Mouse (Mus musculus) urinary bladder, adult 2 months (tissue): ENCODE measurements around the gene Fgfr2. TPM values are rescaled to one million over a fixed set of nuclear protein-coding genes. Genes with fewer than 3 reads are reported as not detected.

ENCODE experiments used
- DNase-seq: peaks from one replicate; pipeline ENCODE4 v3.0.0; 2022; ENCODE audit warnings: low spot score
- polyA plus RNA-seq: library from polyadenylated mRNA; depleted of rRNA; stranded (reverse); fragments of >200 nt; gene quantifications from 2 replicates; pipeline ENCODE4 v1.2.3, GENCODE M21; 2012

Fgfr2 gene
- polyA plus RNA-seq, 1 experiment = 80.2 TPM

DNA sequence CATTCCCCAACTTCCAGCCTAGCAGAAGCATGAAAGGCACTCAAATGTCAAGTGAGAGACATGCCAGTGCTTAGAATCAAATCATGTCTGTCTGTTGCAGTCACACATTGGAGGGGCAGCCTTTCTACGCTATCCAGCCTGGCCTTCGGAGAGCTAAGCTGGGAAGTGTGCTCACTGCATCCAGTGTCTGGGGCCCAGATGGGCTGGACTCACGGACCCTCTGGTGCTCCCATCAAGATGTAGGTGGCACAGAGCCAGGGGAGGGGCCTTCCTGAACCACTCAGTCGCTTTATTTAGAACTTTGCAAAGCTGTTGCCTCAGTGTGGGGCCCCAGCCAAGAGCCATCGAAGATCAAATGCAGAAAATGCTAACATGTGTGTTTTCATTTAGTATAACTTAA lies 2135.0 kb downstream of the Fgfr2 start:
- DNase-seq = no peak

DNA sequence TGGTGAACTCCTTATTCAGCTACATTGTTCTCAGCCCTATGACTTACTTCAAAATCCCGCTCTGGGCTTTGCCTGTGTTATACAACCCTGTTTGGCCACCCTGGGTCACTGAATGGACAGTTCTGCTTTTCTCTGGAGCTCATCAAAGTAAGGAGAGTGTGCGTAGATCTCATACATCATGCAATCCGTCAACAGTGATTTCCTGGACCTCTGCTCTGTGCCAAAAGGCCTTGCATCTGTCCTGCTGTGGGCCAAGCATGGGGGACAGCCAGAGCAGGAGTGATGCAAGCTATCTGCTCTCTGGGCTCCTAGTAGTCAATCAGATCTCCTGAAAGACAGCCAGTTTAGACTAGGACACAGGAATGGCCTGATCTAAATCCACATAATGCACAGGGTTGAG lies 2137.4 kb downstream of the Fgfr2 start:
- no peak for DNase-seq

DNA sequence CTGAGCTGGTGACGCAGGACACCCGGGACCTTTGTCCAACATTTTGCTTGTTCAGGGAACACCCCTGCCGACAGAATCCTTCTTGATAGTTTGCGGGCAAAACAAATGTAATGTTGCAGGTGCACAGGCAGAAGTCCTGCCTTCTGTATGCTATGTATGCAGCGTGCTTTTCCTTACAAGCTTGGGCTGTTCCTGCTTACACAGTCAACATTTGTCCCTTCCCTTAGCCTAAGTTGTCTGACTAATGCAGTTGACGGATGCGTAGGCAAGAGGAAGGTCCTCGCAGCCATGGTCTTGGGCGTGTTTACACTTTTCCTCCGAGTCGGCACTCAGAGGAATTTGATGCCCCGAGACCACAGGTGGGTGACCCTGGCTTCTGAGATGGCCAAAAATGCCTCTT lies 2138.0 kb downstream of the Fgfr2 start:
- DNase-seq = no peak

- no peak for DNase-seq
These were observed 2138.9 kb downstream of the Fgfr2 start for GRCm38 (mm10) chr7:130984294-130984693.

- DNase-seq = no peak
These were observed 2140.3 kb downstream of the Fgfr2 start for GRCm38 (mm10) chr7:130982881-130983280.

GRCm38 (mm10) chr7:130982371-130982770 lies 2140.8 kb downstream of the Fgfr2 start:
- no peak for DNase-seq

GRCm38 (mm10) chr7:130980130-130980529 lies 2143.0 kb downstream of the Fgfr2 start:
- DNase-seq = no peak

GRCm38 (mm10) chr7:130978545-130978944 lies 2144.6 kb downstream of the Fgfr2 start:
- no peak for DNase-seq

GRCm38 (mm10) chr7:130977794-130978521 lies 2145.2 kb downstream of the Fgfr2 start:
- DNase-seq = peak; percentile 54

- no peak for DNase-seq
These were observed 2146.7 kb downstream of the Fgfr2 start for GRCm38 (mm10) chr7:130976305-130976935.

DNA sequence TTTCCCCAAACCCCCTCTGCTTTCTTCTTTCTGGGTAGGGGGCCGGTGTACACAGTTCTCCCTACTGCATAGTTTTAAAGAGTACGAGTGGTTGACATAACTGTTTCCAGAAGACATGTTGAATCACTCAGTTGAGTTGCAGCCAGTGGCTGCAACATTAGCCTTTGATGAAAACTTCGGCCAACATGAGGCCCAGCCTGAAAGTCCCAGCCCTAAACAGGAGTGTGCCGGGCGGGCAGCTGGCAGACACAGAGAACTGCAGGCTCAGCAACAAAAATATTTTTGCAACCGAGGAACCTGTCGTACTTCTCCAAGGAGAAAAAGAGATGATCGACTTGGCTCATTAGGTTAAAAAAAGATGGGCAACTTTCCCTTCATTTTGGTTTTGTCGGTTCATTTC lies 2150.4 kb downstream of the Fgfr2 start:
- DNase-seq = no peak

DNA sequence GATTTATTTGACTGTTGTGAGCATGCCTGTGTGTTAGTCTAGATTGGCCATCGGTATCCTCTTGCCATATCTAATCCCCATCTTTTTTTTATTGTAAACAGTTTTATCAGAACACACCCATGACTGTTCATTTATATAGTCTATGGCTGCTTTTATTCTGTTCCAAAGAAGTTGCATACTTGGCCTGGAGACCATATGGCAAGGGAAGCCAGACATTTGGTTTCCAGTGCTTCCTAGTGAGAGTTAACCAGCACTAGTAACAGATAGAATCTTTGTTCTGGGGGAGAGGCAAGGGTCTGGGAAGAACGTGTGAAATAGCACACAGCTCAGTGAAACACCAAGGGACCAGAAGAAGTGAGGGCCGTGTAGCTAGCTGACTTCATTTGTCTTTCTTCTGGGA lies 2153.6 kb downstream of the Fgfr2 start:
- no peak for DNase-seq

DNA sequence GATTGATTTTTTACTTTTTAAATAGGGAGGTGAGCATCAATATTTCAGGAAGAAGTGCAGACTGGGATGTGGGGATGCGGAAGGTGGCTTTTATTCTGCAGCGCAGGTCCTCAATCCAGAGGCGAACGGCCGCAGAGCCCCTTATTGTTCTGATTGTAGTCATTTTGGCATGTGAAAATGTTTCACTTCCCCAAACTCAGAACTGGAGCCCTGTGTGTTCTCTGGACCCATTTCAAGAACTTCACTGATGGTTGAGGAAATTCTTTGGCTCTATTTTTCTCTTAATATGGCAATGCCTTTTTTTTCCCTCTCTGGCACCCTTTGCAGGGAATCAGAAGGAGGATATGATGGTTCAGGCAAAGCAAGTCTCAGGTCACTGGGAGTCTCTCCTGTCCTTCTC lies 2154.1 kb downstream of the Fgfr2 start:
- no peak for DNase-seq

DNA sequence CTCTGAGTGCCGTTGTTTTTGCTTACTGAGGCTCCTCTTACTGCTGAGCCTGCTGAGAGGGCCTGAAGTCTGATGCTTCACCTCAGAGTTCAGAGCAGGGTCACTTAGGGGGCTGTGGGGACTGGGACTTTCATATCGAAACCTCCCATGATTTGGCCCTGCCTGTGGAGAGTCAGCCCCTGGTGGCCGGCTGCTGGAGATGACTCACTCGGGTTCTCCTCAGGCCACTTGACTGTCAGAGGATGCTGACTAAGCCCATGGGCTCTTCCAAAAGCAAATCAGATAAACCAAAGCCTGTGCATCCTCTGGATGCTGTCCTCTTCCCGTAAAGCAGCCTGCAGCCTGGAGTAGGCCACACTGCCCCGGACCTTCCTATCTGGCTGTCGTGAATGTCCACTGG lies 2154.6 kb downstream of the Fgfr2 start:
- no peak for DNase-seq

DNA sequence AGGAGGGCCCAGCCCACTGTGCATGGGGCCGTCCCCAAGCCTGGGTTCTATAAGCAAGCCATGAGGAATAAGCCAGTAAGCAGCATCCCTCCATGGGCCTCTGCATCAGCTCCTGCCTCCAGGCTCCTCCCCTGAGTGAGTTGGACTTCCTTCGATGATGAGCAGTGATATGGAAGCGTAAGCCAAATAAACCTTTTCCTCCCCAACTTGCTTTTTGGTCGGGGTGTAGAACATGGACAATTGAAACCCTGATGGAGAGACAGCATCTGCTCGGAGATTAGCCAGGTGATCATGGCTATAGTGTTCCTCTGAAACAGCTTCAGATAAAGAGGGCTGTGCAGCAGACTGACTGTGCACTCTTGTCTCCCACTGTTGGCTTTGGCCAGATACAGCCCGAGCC lies 2155.2 kb downstream of the Fgfr2 start:
- DNase-seq = no peak

- no peak for DNase-seq
These were observed 2156.3 kb downstream of the Fgfr2 start for GRCm38 (mm10) chr7:130966876-130967275.

- DNase-seq = no peak
These were observed 2156.7 kb downstream of the Fgfr2 start for GRCm38 (mm10) chr7:130966451-130966850.

- no peak for DNase-seq
These were observed 2157.2 kb downstream of the Fgfr2 start for GRCm38 (mm10) chr7:130965909-130966365.

DNA sequence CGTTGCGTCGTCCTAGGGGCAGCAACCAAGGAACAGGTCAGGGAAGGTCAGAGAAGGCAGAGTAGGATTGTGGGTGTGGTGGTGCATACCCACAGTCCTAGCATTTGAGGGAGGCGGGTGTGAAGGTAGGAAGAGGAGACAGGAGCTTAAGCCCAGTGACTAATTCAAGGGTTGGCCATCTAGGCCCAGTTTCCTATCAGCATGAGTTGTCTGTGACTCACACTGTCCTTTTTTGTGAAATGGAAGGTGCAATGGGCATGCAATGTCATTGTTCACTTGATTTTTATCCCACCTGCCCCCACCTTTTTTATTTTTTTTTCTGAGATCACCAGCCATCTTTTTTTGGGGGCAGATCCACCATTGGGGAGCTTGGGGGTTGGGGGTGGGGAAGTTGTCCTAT lies 2157.8 kb downstream of the Fgfr2 start:
- DNase-seq = no peak

GRCm38 (mm10) chr7:130964686-130965085 lies 2158.5 kb downstream of the Fgfr2 start:
- DNase-seq = no peak

DNA sequence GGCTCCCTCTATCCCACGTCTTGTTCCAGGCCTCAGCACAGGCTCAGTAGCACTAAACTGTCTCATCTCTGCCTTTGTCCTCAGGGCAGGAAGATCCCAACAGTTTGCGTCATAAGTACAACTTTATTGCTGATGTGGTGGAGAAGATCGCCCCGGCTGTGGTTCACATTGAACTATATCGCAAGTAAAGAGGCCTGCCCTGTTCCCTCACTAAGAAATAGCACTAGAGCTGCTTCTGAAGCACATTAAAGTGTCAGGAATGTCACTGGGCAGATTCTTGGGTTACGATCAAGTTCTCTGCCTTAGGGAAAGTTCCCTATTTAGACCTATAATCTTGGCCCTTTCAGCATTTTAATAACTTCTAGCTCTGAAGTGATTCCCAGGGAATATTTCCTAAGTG lies 2161.7 kb downstream of the Fgfr2 start:
- no peak for DNase-seq

DNA sequence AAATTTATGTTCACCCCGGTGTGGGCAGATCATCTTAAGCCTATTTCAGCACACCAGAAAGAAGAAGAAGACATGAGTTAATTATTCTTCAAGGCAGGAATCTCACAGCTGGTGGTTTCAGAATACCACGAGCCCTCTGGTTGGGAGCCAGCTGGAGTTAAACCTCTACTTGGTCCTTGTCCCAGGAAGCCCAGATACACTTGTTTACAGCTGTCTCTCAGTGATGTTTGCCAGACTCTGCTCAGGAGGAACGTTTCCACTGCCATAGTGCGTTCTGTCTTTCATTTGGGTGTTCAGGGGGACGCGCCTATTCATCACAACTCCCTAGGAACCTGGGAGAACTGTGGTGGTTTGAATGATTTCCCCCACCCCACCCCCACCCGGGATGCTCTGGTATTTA lies 2163.3 kb downstream of the Fgfr2 start:
- no peak for DNase-seq

- no peak for DNase-seq
These were observed 2164.6 kb downstream of the Fgfr2 start for GRCm38 (mm10) chr7:130958551-130958950.

DNA sequence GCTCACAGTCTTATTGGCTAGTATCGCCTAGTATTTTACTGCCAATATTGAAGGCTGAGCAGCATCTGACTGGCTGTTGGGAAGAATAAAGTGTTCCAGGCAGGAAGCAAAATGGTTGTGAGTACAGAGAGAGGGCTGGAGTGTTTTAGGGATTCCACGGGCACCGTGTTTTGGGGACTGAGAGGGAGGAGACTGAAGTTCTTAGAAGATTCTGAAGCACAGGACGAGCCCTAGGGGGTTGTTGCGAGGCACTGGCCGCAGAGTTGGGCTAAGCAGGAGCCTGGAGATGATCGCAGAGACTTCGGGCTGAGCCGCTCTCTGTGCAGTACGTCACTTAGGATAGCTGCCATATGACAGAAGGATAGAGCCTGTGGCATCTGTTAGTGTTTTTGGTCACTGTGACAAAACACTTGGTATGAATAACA lies 2169.0 kb downstream of the Fgfr2 start:
- no peak for DNase-seq
